Mouse (Mus musculus) midbrain, embryonic 13.5 days (tissue): Measurements from ENCODE around the gene Hbb-bh2. TPM values are rescaled to one million over a fixed set of nuclear protein-coding genes. Genes with fewer than 3 reads are reported as not detected.
"Not testable (repeated sequence)": the region's sequence is repeated elsewhere in the genome, so short reads cannot be mapped to it uniquely, and the experiment has no call there.

Source experiments
- ATAC-seq: fragments of 200-750 bp; cut with Nextera tagmentation; 2 replicates; pipeline ENCODE4 v1.8.0; 2017; ENCODE audit warnings: mild to moderate bottlenecking, moderate TSS enrichment, moderate library complexity
- H3K27ac ChIP-seq: fragments of 300-500 bp; sonication (generic); 2 replicates; pipeline ENCODE4 v1.5.1; 2015; ENCODE audit warnings: inconsistent platforms, mild to moderate bottlenecking, moderate library complexity
- H3K27me3 ChIP-seq: fragments of 300-500 bp; sonication (generic); 2 replicates; pipeline ENCODE4 v1.6.1; 2015; ENCODE audit warnings: mild to moderate bottlenecking, inconsistent platforms
- H3K36me3 ChIP-seq: fragments of 300-500 bp; sonication (generic); 2 replicates; pipeline ENCODE4 v1.6.1; 2015; ENCODE audit warnings: mild to moderate bottlenecking, inconsistent platforms
- H3K4me1 ChIP-seq: fragments of 300-500 bp; sonication (generic); replicated peaks from 2 replicates; pipeline ENCODE4 v1.6.1; 2015; ENCODE audit warnings: inconsistent platforms
- H3K4me2 ChIP-seq: fragments of 300-500 bp; sonication (generic); replicated peaks from 2 replicates; pipeline ENCODE4 v1.6.1; 2015; ENCODE audit warnings: moderate library complexity, mild to moderate bottlenecking, inconsistent platforms
- H3K4me3 ChIP-seq: fragments of 300-500 bp; sonication (generic); replicated peaks from 2 replicates; pipeline ENCODE4 v1.5.1; 2015; ENCODE audit warnings: mild to moderate bottlenecking, inconsistent platforms
- H3K9ac ChIP-seq: fragments of 300-500 bp; sonication (generic); replicated peaks from 2 replicates; pipeline ENCODE4 v1.6.1; 2015; ENCODE audit warnings: mild to moderate bottlenecking, inconsistent platforms
- H3K9me3 ChIP-seq: fragments of 300-500 bp; sonication (generic); 2 replicates; pipeline ENCODE4 v1.6.1; 2016; ENCODE audit warnings: mild to moderate bottlenecking, inconsistent platforms
- WGBS: fragments of 180-500 bp; shearing (Covaris S2); methylation state at CpG from one replicate; pipeline ENCODE4 v1.1.7; 2015; 5-methylcytosine and 5-hydroxymethylcytosine counted together
- polyA plus RNA-seq: library from polyadenylated mRNA; unstranded; fragments of >200 nt; fragmentation: Nextera tagmentation; extraction: Ambion mirVana; gene quantifications from 2 replicates; pipeline ENCODE4 v1.2.1, GENCODE M21; 2015

Gene Hbb-bh2
- polyA plus RNA-seq, 1 experiment from 2014 or later: not detected

DNA sequence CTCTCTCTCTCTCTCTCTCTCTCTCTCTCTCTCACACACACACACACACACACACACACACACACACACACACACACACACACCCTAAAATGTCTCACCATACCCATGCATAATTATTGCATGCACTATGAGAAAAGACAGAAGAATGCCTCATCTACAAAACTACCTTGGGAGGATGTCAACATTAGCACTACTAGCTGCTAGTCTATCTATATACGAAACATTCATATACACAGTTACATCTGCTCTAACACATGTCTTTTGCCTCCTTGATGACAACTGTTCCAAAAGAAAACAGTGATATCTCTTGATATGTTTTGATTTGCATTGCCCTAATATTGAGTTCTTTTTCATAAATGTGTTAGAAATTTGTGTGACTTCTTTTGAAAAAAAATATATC, 30.0 kb downstream of the Hbb-bh2 start:
- WGBS: 92% methylated on average over 1 of the region's 1 CpGs
- H3K9ac ChIP-seq: no peak overlapping the region
- H3K9me3 ChIP-seq: no peaks in the 10 kb centered on the region
- H3K36me3 ChIP-seq: no peaks in the 10 kb centered on the region
- no peak for ATAC-seq
- no peaks in the 10 kb centered on the region for H3K4me1 ChIP-seq
- no peak overlapping the region for H3K4me2 ChIP-seq
- H3K27me3 ChIP-seq: no peaks in the 10 kb centered on the region
- no peak overlapping the region for H3K4me3 ChIP-seq
- H3K27ac ChIP-seq: no peak overlapping the region

- Histone ChIP-seq H3K4me1 (no peaks in the 10 kb centered on the region), H3K36me3 (no peaks in the 10 kb centered on the region), H3K4me2 (no peak overlapping the region), H3K27me3 (no peaks in the 10 kb centered on the region), H3K9me3 (no peaks in the 10 kb centered on the region), H3K4me3 (no peak overlapping the region), H3K27ac (no peak overlapping the region), H3K9ac (no peak overlapping the region)
- no peak for ATAC-seq
- 68% methylated on average over 1 of the region's 1 CpGs for WGBS
Measured at GRCm38 (mm10) chr7:103809801-103810155, 30.5 kb downstream of the Hbb-bh2 start.

GRCm38 (mm10) chr7:103808971-103809800, 31.1 kb downstream of the Hbb-bh2 start:
- Histone ChIP-seq H3K9me3 (no peaks in the 10 kb centered on the region), H3K4me3 (no peak overlapping the region), H3K4me2 (no peak overlapping the region), H3K27ac (no peak overlapping the region), H3K4me1 (no peaks in the 10 kb centered on the region), H3K9ac (no peak overlapping the region), H3K27me3 (no peaks in the 10 kb centered on the region), H3K36me3 (no peaks in the 10 kb centered on the region)
- 76% methylated on average over 5 of the region's 5 CpGs for WGBS
- ATAC-seq: no peak

DNA sequence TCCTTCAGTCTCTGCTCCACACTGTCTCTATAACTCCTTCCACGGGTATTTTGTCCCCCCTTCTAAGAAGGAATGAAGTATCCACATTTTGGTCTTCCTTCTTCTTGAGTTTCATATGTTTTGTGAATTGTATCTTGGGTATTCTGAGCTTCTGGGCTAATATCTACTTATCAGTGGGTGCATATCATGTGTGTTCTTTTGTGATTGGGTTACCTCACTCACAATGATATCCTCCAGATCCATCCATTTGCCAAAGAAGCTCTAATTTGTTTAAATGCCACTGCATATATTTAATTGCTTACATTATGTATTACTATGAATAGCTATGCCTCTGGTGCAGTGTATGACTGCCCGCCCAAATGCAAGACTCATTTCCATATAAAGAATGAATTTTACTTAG, 32.2 kb downstream of the Hbb-bh2 start:
- H3K4me2 ChIP-seq, H3K4me1 ChIP-seq, ATAC-seq, H3K36me3 ChIP-seq, H3K27me3 ChIP-seq, H3K9ac ChIP-seq, H3K9me3 ChIP-seq, H3K4me3 ChIP-seq, H3K27ac ChIP-seq: not testable (repeated sequence)
- 68% methylated on average over 2 of the region's 2 CpGs for WGBS

DNA sequence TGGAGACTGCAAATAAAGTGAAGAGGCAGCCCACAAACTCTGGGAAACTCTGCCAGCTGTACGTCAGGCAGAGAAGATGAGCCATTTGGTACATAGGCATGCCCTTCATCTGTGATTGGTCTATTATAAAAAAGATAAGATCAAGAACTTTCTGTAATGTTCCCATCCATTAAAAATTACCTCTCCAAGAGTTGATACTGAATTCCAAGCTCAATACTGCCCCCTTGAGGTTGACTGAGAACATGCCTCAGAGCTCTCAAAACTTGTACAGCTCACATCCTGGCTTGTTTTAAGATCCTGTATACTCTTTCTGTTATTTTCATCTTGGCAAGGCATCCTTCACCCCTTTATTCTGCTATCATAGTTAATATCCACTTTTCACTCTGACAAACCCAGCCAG, 33.5 kb downstream of the Hbb-bh2 start:
- H3K9ac ChIP-seq: no peak overlapping the region
- no peak overlapping the region for H3K4me2 ChIP-seq
- no peak for ATAC-seq
- no peak overlapping the region for H3K27ac ChIP-seq
- H3K4me1 ChIP-seq: no peaks in the 10 kb centered on the region
- no peaks in the 10 kb centered on the region for H3K36me3 ChIP-seq
- H3K4me3 ChIP-seq: no peak overlapping the region
- no peaks in the 10 kb centered on the region for H3K27me3 ChIP-seq
- 57% methylated on average over 1 of the region's 1 CpGs for WGBS
- no peaks in the 10 kb centered on the region for H3K9me3 ChIP-seq

DNA sequence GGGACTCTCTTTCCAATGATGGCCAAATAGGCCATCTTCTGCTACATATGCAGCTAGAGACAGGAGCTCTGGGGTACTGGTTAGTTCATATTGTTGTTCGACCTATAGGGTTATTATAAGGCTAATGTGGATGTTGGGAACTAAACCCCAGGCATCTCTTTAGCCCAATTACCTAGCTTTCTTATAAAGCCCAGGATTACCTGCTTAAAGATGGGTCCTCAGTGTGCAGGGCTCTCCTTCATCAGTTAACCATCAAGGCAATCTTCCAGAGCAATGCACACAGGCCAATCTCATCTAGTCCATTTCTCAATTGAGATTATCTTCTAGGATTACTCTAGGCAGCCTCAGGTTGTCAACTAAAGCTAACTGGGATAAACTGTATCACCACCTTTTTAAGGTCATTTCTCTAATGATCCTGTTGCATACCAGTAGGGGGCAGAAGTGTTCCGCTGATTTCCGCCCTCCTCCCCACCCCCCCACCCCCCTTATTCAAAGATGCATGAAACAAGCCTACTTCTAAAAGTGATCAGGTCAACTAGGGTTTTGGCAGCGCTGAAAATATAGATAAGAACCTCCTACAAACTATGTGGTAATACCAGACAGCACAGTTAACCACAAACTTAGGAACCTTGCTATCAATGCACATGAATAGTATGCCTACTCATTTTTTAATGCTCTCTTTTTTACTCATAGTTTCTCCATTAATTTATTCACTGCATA, 47.5 kb downstream of the Hbb-bh2 start:
- Histone ChIP-seq H3K4me2 (no peak overlapping the region), H3K9me3 (no peaks in the 10 kb centered on the region), H3K27me3 (no peaks in the 10 kb centered on the region), H3K27ac (no peak overlapping the region), H3K4me3 (no peak overlapping the region), H3K36me3 (no peaks in the 10 kb centered on the region), H3K4me1 (no peaks in the 10 kb centered on the region), H3K9ac (no peak overlapping the region)
- 24% methylated on average over 4 of the region's 4 CpGs for WGBS
- no peak for ATAC-seq

GRCm38 (mm10) chr7:103791721-103792120, 48.6 kb downstream of the Hbb-bh2 start, which contains the start of gene Olfr67:
Gene Olfr67 (minus strand): TSS chr7:103791821.
- H3K36me3 ChIP-seq: no peaks in the 10 kb centered on the region

More at GRCm38 (mm10) chr7:103791721-103792120, 48.6 kb downstream of the Hbb-bh2 start, which contains the start of gene Olfr67:
- H3K27ac ChIP-seq: no peak within 1 kb of the TSS
- no peaks in the 10 kb centered on the region for H3K4me1 ChIP-seq
- WGBS: 82% methylated on average over 3 of the region's 3 CpGs
- no peak within 1 kb of the TSS for H3K4me3 ChIP-seq
- H3K9ac ChIP-seq: no peak within 1 kb of the TSS
- H3K9me3 ChIP-seq: no peaks in the 10 kb centered on the region
- no peak for ATAC-seq
- no peak within 1 kb of the TSS for H3K4me2 ChIP-seq
- no peaks in the 10 kb centered on the region for H3K27me3 ChIP-seq

Other genes starting within 250 kb of the Hbb-bh2 start
- not detected in 2 replicates for gene Olfr619, start 239.9 kb downstream of the Hbb-bh2 start, polyA plus RNA-seq
- gene Olfr620, start 228.0 kb downstream of the Hbb-bh2 start, polyA plus RNA-seq: not detected in 2 replicates
- gene Olfr622, start 197.8 kb downstream of the Hbb-bh2 start, polyA plus RNA-seq: not detected in 2 replicates
- not detected in 2 replicates for gene Olfr623, start 176.8 kb downstream of the Hbb-bh2 start, polyA plus RNA-seq
- gene Olfr624, start 169.3 kb downstream of the Hbb-bh2 start, polyA plus RNA-seq: 0.04 TPM in 2 replicates
- gene Olfr625-ps1, start 157.8 kb downstream of the Hbb-bh2 start, polyA plus RNA-seq: not detected in 2 replicates
- gene Olfr243, start 125.8 kb downstream of the Hbb-bh2 start, polyA plus RNA-seq: not detected in 2 replicates
- gene Olfr628, start 110.1 kb downstream of the Hbb-bh2 start, polyA plus RNA-seq: not detected in 2 replicates
- not detected in 2 replicates for gene Olfr629, start 95.6 kb downstream of the Hbb-bh2 start, polyA plus RNA-seq
- gene Olfr630, start 83.2 kb downstream of the Hbb-bh2 start, polyA plus RNA-seq: not detected in 2 replicates
- gene Olfr69, start 68.9 kb downstream of the Hbb-bh2 start, polyA plus RNA-seq: not detected in 2 replicates
- gene Olfr68, start 60.8 kb downstream of the Hbb-bh2 start, polyA plus RNA-seq: not detected in 2 replicates
- not detected in 2 replicates for gene Olfr67, start 48.7 kb downstream of the Hbb-bh2 start, polyA plus RNA-seq
- 1,031 and 1,160 TPM in 2 replicates for gene Hbb-bt, start 26.5 kb downstream of the Hbb-bh2 start, polyA plus RNA-seq
- 2,098 and 2,335 TPM in 2 replicates for gene Hbb-bs, start 12.4 kb downstream of the Hbb-bh2 start, polyA plus RNA-seq
- 37.1 and 47.9 TPM in 2 replicates for gene Hbb-bh1, start 2.6 kb upstream of the Hbb-bh2 start, polyA plus RNA-seq
- gene Hbb-y, start 12.7 kb upstream of the Hbb-bh2 start, polyA plus RNA-seq: 4,013 and 4,161 TPM in 2 replicates
- not detected in 2 replicates for gene Olfr66, start 45.7 kb upstream of the Hbb-bh2 start, polyA plus RNA-seq
- gene Olfr64, start 54.0 kb upstream of the Hbb-bh2 start, polyA plus RNA-seq: not detected in 2 replicates
- gene Olfr65, start 63.0 kb upstream of the Hbb-bh2 start, polyA plus RNA-seq: not detected in 2 replicates
- gene Olfr631, start 88.3 kb upstream of the Hbb-bh2 start, polyA plus RNA-seq: not detected in 2 replicates
- not detected in 2 replicates for gene Olfr632, start 93.8 kb upstream of the Hbb-bh2 start, polyA plus RNA-seq
- not detected in 2 replicates for gene Olfr633, start 103.9 kb upstream of the Hbb-bh2 start, polyA plus RNA-seq
- gene Olfr635, start 130.6 kb upstream of the Hbb-bh2 start, polyA plus RNA-seq: 0.03 TPM in 1 of 2 replicates, not detected in the other
- not detected in 2 replicates for gene Olfr638, start 158.2 kb upstream of the Hbb-bh2 start, polyA plus RNA-seq
- gene Olfr639, start 176.8 kb upstream of the Hbb-bh2 start, polyA plus RNA-seq: 0.03 TPM in 1 of 2 replicates, not detected in the other
- gene Olfr640, start 185.1 kb upstream of the Hbb-bh2 start, polyA plus RNA-seq: not detected in 2 replicates
- not detected in 2 replicates for gene Olfr641, start 194.9 kb upstream of the Hbb-bh2 start, polyA plus RNA-seq
- not detected in 2 replicates for gene Olfr642, start 212.1 kb upstream of the Hbb-bh2 start, polyA plus RNA-seq
- not detected in 2 replicates for gene 4930516K23Rik, start 220.9 kb upstream of the Hbb-bh2 start, polyA plus RNA-seq
- gene Olfr644, start 231.3 kb upstream of the Hbb-bh2 start, polyA plus RNA-seq: not detected in 2 replicates
- gene Olfr645, start 244.9 kb upstream of the Hbb-bh2 start, polyA plus RNA-seq: not detected in 2 replicates